Mouse (Mus musculus): Measurements from ENCODE around the gene Mybphl. TPM values are rescaled to one million over a fixed set of nuclear protein-coding genes. Genes with fewer than 3 reads are reported as not detected.

Gene Mybphl
- polyA plus RNA-seq, 1 experiment from 2014 or later, result 0.12 TPM

GRCm38 (mm10) chr3:108392299-108392698 lies 27.6 kb downstream of the Mybphl start:
- Histone ChIP-seq H3K27me3 (no peaks in the 10 kb centered on the region), H3K9ac (no peak overlapping the region), H3K36me3 (peaks cover 28% of the 10 kb centered on the region), H3K27ac (replicated peaks) (no peak overlapping the region; the same call in 1 of the 2 replicates), H3K4me1 (peaks cover 18% of the 10 kb centered on the region), H3K4me2 (replicated peaks) (no peak overlapping the region), H3K9me3 (replicated peaks) (no peaks in the 10 kb centered on the region), H3K4me3 (replicated peaks) (no peak overlapping the region)
- no peak for ATAC-seq (ENCODE audit: insufficient number of reproducible peaks, low FRiP score, low TSS enrichment, low read depth)
- WGBS, result 17% methylated on average over 10 of the region's 10 CpGs

DNA sequence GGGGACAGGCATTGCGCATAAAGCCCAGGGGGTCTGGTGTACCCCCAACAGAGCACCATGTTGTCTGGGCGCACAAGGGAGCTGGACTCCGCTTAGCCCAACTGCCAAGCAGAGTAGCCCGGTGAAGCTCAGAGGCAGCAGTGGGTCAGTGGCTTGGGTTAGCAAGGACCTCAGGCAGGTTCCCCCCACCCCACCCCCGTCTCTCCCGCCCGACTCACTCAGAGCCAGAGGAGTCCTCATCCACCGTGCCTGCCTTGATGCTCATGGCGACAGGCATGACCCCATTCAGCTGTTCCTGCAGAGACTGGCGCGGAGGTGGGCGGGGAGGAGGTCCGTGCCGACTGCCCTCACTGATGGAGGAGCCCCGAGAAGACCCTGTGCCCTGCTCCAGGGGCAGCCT lies 28.1 kb downstream of the Mybphl start:
- WGBS, result 56% methylated on average over 15 of the region's 15 CpGs
- Histone ChIP-seq H3K27ac (replicated peaks) (no peak overlapping the region), H3K4me1 (peaks cover 18% of the 10 kb centered on the region), H3K4me3 (replicated peaks) (no peak overlapping the region), H3K9me3 (replicated peaks) (no peaks in the 10 kb centered on the region), H3K4me2 (replicated peaks) (no peak overlapping the region), H3K36me3 (peaks cover 31% of the 10 kb centered on the region), H3K9ac (no peak overlapping the region), H3K27me3 (no peaks in the 10 kb centered on the region)
- ATAC-seq (ENCODE audit: insufficient number of reproducible peaks, low FRiP score, low TSS enrichment, low read depth), result no peak

DNA sequence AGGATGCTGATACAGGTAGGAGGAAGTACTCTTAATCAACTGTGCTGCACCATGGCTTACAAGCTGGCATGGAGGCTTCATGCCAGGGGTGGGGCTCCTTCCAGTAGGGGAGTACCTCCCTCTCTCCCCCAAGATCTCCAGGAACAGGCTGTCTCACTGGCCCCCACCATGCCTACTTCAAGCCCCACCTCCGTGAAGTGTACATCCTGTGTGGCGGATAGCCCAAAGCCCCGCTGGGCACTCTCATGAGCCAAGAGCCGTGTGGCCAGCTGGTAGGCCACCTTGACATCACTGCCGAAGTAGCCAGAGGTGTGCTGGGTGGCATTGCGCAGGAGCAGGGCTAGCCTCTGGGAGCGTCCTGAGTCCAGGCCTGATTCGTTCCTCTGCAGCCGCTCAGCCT lies 33.6 kb downstream of the Mybphl start:
- Histone ChIP-seq H3K4me2 (replicated peaks) (no peak overlapping the region), H3K4me1 (peaks cover 18% of the 10 kb centered on the region), H3K36me3 (peaks cover 57% of the 10 kb centered on the region), H3K9ac (no peak overlapping the region), H3K9me3 (replicated peaks) (no peaks in the 10 kb centered on the region), H3K27me3 (no peaks in the 10 kb centered on the region), H3K27ac (replicated peaks) (no peak overlapping the region), H3K4me3 (replicated peaks) (no peak overlapping the region)
- WGBS, result 85% methylated on average over 9 of the region's 9 CpGs
- no peak for ATAC-seq (ENCODE audit: insufficient number of reproducible peaks, low FRiP score, low TSS enrichment, low read depth)

DNA sequence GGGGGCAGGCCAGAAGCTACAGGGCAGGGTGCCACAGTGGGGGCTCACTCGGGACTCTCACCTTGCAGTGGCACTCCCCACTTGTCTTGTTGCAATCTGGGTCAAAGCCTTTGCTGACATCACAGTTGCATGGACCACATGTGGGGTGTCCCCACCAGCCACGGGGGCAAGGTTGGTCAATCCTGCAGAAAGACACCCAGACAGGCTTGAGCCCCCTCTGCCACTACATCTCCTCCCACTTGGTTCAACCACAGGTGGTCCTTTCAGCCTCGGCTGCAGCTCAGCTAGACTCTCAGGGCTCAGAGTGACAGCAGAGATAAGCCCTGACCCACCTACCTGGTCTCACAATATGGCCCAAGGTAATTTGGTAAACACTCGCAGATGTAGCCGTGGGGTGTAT lies 35.7 kb downstream of the Mybphl start:
- Histone ChIP-seq H3K9me3 (replicated peaks) (no peaks in the 10 kb centered on the region), H3K27ac (replicated peaks) (no peak overlapping the region), H3K9ac (no peak overlapping the region), H3K27me3 (no peaks in the 10 kb centered on the region), H3K4me3 (replicated peaks) (no peak overlapping the region), H3K36me3 (peaks cover 50% of the 10 kb centered on the region), H3K4me1 (peaks cover 18% of the 10 kb centered on the region), H3K4me2 (replicated peaks) (no peak overlapping the region)
- ATAC-seq (ENCODE audit: insufficient number of reproducible peaks, low FRiP score, low TSS enrichment, low read depth), result no peak
- WGBS, result 79% methylated on average over 5 of the region's 5 CpGs

- Histone ChIP-seq H3K9me3 (replicated peaks) (no peaks in the 10 kb centered on the region), H3K4me1 (peaks cover 28% of the 10 kb centered on the region), H3K27ac (replicated peaks) (peak overlapping the region; percentile 55), H3K9ac (no peak overlapping the region), H3K27me3 (no peaks in the 10 kb centered on the region), H3K36me3 (peaks cover 39% of the 10 kb centered on the region), H3K4me2 (replicated peaks) (peak overlapping the region; percentile 42), H3K4me3 (replicated peaks) (peak overlapping the region; percentile 25)
- 28% methylated on average over 22 of the region's 22 CpGs for WGBS
- peak; percentile 87 for ATAC-seq (ENCODE audit: insufficient number of reproducible peaks, low FRiP score, low TSS enrichment, low read depth)
Measured at GRCm38 (mm10) chr3:108401692-108402527, 37.2 kb downstream of the Mybphl start.

DNA sequence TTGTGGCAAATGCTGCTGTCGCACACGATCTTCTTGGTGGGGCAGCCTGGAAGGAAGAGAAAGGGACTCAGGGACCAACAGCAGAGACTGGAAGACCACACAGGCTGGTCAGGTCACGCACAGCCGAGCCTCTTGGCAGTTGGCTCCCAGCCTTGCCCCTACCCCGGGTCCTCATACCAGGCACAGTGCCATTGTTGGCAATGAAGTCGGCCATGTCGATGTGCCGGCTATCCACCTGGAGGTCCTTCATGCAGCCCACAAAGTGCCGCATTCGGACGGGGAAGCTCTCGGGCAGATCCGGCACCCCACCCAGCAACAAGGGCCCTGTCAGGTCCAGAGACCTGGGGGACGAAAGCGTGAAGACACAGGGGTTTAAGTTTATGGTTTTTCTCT lies 37.8 kb downstream of the Mybphl start:
- peak overlapping the region; percentile 55 for H3K27ac ChIP-seq (replicated peaks)
- 77% methylated on average over 15 of the region's 15 CpGs for WGBS
- no peak for ATAC-seq (ENCODE audit: insufficient number of reproducible peaks, low FRiP score, low TSS enrichment, low read depth)
- H3K27me3 ChIP-seq, result no peaks in the 10 kb centered on the region
- H3K36me3 ChIP-seq, result peaks cover 36% of the 10 kb centered on the region; the same call in 1 of the 2 replicates
- no peaks in the 10 kb centered on the region for H3K9me3 ChIP-seq (replicated peaks)
- H3K4me2 ChIP-seq (replicated peaks), result no peak overlapping the region
- H3K4me1 ChIP-seq, result peaks cover 28% of the 10 kb centered on the region
- H3K9ac ChIP-seq, result no peak overlapping the region
- H3K4me3 ChIP-seq (replicated peaks), result no peak overlapping the region

DNA sequence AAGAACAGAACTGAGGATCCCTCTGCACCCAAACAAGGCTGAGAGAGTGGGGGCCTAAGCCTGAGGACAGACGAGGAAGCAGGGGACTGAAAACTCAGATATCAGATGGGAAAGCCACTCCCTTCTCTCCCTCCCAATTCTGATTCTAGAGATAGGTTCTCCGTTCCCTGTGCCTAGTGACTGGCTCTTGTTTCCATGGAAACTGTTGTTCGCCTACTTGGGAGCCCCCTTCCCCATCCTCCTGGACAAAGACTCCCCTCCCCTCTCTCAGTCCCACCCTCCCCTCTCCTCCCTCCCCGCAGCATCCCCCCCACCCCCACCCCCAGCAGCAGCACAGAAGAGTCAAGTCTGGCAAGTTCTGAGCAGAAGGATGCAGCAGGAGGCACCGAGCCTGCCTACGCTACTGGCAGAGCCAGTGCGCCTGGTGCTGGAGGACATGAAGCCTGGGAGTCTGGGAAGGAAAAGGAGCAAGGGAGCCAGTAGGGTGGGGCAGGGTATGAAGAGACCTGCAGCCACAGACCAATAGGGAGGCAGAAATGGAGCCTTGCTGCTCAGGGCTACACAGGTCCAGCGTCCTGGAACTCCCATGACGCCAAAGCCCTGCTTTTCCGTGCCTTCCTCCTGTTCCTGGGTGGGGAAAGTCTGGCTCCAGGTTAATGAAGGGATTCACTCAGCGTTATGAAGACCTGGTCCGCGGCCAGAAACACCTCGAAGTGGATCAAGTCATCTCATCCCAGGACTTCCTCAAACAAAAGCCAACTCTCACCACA lies 41.0 kb downstream of the Mybphl start:
- Histone ChIP-seq H3K4me3 (replicated peaks) (no peak overlapping the region), H3K27me3 (no peaks in the 10 kb centered on the region), H3K4me1 (peaks cover 38% of the 10 kb centered on the region), H3K9ac (no peak overlapping the region), H3K4me2 (replicated peaks) (no peak overlapping the region), H3K9me3 (replicated peaks) (no peaks in the 10 kb centered on the region), H3K36me3 (0 out of 2 replicates have a peak, but pooled peaks cover 8% of the 10 kb centered on the region), H3K27ac (replicated peaks) (peak overlapping the region; percentile 6; the same call in 1 of the 2 replicates)
- WGBS, result 38% methylated on average over 14 of the region's 14 CpGs
- ATAC-seq (ENCODE audit: insufficient number of reproducible peaks, low FRiP score, low TSS enrichment, low read depth), result no peak

DNA sequence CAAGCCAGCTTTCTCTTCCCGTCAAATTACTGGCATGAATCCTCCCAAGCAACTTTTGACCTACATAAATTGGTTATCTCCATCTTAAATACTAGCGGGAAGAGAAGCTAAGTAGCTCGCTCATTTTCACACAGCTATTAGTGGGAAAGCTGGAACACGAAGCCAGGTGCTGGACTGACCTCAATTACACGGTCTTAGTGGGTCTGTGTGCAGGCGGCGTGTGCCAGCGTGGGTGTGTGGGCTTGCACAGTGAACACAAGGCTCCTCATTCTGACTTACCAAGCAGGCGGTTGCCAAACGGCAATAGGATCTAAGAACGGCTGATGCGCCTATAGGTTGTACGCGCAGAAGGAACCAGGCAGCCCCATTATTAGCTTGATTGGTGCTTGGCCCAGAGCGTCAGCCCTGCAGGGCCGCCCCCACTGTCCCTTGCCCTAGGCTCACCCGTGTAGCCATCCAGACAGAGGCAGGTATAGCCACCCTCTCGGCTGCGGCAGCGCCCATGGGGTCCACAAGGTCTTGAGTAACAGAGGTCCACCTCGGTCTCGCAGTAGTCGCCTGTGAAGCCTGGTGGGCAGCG lies 41.7 kb downstream of the Mybphl start:
- Histone ChIP-seq H3K9ac (no peak overlapping the region), H3K4me1 (peaks cover 41% of the 10 kb centered on the region), H3K4me3 (replicated peaks) (no peak overlapping the region), H3K27ac (replicated peaks) (no peak overlapping the region), H3K4me2 (replicated peaks) (no peak overlapping the region), H3K9me3 (replicated peaks) (no peaks in the 10 kb centered on the region), H3K27me3 (no peaks in the 10 kb centered on the region), H3K36me3 (0 out of 2 replicates have a peak, but pooled peaks cover 8% of the 10 kb centered on the region)
- no peak for ATAC-seq (ENCODE audit: insufficient number of reproducible peaks, low FRiP score, low TSS enrichment, low read depth)
- 78% methylated on average over 24 of the region's 24 CpGs for WGBS

DNA sequence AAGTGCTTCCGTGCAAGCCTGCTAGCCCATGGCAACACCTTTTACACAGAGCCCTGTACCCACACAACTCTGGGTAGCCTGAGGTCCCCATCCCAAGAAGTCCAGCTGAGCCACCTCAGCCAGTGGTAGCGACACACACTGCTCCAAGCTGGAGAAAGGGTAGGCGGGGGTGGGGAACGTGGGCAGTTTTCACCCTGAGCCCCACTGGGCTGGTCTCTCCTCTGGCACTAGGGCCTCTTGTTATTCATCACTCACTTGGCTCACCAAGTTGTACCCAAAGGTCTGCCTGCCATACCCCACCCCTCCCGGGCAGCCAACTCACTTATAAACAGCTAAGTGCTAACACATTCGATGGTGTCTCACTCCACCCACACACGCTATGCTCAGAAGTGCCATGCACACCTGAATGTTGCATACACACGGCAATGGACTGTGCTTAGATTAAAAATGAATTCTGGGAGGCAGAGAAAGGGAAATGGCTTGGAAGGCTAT lies 43.9 kb downstream of the Mybphl start:
- WGBS, result 83% methylated on average over 8 of the region's 8 CpGs
- ATAC-seq (ENCODE audit: insufficient number of reproducible peaks, low FRiP score, low TSS enrichment, low read depth), result no peak
- H3K9ac ChIP-seq, result no peak overlapping the region
- H3K36me3 ChIP-seq, result peaks cover 19% of the 10 kb centered on the region
- no peak overlapping the region for H3K27ac ChIP-seq (replicated peaks)
- H3K4me1 ChIP-seq, result peaks cover 34% of the 10 kb centered on the region
- no peak overlapping the region for H3K4me3 ChIP-seq (replicated peaks)
- no peaks in the 10 kb centered on the region for H3K27me3 ChIP-seq
- H3K4me2 ChIP-seq (replicated peaks), result no peak overlapping the region
- H3K9me3 ChIP-seq (replicated peaks), result 0 out of 2 replicates have a peak, but pooled peaks cover 7% of the 10 kb centered on the region

DNA sequence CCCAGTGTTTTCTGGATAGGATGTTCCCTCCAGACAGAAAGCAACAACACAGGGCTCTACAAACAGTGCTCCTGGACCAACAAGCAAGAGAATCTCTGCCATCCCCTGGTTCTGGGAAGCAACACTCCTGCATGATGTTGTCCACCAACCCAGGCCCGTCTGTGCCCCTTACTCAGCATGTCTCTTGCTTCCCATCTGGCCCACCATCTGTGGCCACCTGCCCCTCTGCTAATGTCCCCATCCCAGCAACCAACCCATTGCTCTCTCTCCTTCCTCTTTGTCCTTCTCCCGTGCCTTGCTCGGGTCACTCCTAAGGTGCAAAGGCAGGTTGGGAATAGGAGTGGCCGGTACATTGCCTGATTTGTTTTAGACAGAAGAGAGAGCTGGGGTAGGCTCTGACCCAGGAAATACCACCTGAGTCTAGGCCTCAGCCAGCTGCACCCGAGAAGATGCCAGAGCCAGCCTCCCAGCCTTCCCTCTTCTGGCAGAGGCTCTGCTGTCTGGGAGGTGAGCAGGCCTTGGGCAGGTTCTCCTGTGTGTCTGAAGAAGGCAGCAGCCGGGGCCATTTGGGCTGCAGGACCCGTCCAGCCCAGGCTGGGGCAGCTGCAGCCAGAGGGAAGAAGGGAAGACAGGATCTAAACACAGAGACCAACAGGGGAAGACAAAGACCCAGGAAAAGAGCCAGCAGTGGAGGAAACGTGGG lies 45.1 kb downstream of the Mybphl start:
- Histone ChIP-seq H3K27ac (replicated peaks) (no peak overlapping the region), H3K4me2 (replicated peaks) (peak overlapping the region; percentile 41; the same call in 1 of the 2 replicates), H3K9me3 (replicated peaks) (0 out of 2 replicates have a peak, but pooled peaks cover 13% of the 10 kb centered on the region), H3K9ac (no peak overlapping the region), H3K4me1 (peaks cover 38% of the 10 kb centered on the region), H3K27me3 (no peaks in the 10 kb centered on the region), H3K4me3 (replicated peaks) (no peak overlapping the region), H3K36me3 (peaks cover 25% of the 10 kb centered on the region)
- ATAC-seq (ENCODE audit: insufficient number of reproducible peaks, low FRiP score, low TSS enrichment, low read depth), result no peak
- 57% methylated on average over 8 of the region's 8 CpGs for WGBS
